Mouse (Mus musculus) heart, adult 2 months (tissue): ENCODE results near the gene Esx1. TPM values are rescaled to one million over a fixed set of nuclear protein-coding genes. Genes with fewer than 3 reads are reported as not detected.

ENCODE experiments used
- DNase-seq, 2 experiments: peaks; one replicate each; pipeline ENCODE4 v3.0.0; 2021
- H3K27ac ChIP-seq: fragments of 200-600 bp; 2 replicates; pipeline ENCODE4 v1.8.1; 2022
- H3K27me3 ChIP-seq: fragments of 200-500 bp; 2 replicates; pipeline ENCODE4 v1.6.1; 2012; ENCODE audit warnings: mild to moderate bottlenecking, low read length, inconsistent platforms, mixed read lengths; ENCODE audit not compliant: control insufficient read depth, insufficient read depth
- H3K36me3 ChIP-seq: fragments of 200-500 bp; 2 replicates; pipeline ENCODE4 v1.6.1; 2012; ENCODE audit warnings: low read length, inconsistent platforms; ENCODE audit not compliant: control insufficient read depth, insufficient read depth
- H3K4me1 ChIP-seq: fragments of 200-500 bp; 2 replicates; pipeline ENCODE4 v1.6.1; 2011; ENCODE audit warnings: low read length; ENCODE audit not compliant: control insufficient read depth, insufficient read depth
- H3K4me3 ChIP-seq: fragments of 200-600 bp; 2 replicates; pipeline ENCODE4 v1.8.1; 2022
- H3K79me2 ChIP-seq: fragments of 200-500 bp; replicated peaks from 2 replicates; pipeline ENCODE4 v1.6.1; 2012; ENCODE audit warnings: mild to moderate bottlenecking, inconsistent platforms, low read length, moderate library complexity, mixed read lengths; ENCODE audit not compliant: control insufficient read depth, insufficient read depth
- H3K9ac ChIP-seq: fragments of 200-500 bp; 2 replicates; pipeline ENCODE4 v1.6.1; 2012; ENCODE audit warnings: low read depth, mild to moderate bottlenecking, control low read depth, inconsistent platforms, low read length, mixed read lengths
- CTCF ChIP-seq: fragments of 200-600 bp; IDR thresholded peaks from 2 replicates; pipeline ENCODE4 v1.8.1; 2022; ENCODE audit warnings: antibody characterized with exemption, mild to moderate bottlenecking, moderate library complexity
- EP300 ChIP-seq: fragments of 200-500 bp; IDR thresholded peaks from 2 replicates; pipeline ENCODE4 v1.6.1; 2011; ENCODE audit warnings: low read depth, low read length, control low read depth; ENCODE audit not compliant: insufficient read depth
- POLR2A ChIP-seq: fragments of 200-500 bp; IDR thresholded peaks from 2 replicates; pipeline ENCODE4 v1.6.1; 2011; ENCODE audit warnings: mild to moderate bottlenecking, low read depth, low read length, control low read depth; ENCODE audit not compliant: insufficient read depth
- WGBS: fragments of 180-500 bp; shearing (Covaris S2); methylation state at CpG from one replicate; pipeline ENCODE4 v1.1.7; 2018; 5-methylcytosine and 5-hydroxymethylcytosine counted together
- intact Hi-C: fragments of 180-260 bp; cut with DNase I; formaldehyde crosslinking; loops from one replicate; pipeline ENCODE4 v1.15.1; 2025
- polyA plus RNA-seq: library from polyadenylated mRNA; depleted of rRNA; stranded (reverse); fragments of >200 nt; gene quantifications from 2 replicates; pipeline ENCODE4 v1.2.3, GENCODE M21; 2012
- total RNA-seq, 2 experiments: library from RNA; stranded (reverse); gene quantifications; 2 replicates each; pipeline ENCODE4 v1.2.3; 2021

Gene Esx1
- total and polyA plus RNA-seq, 3 experiments = not detected

GRCm38 (mm10) chrX:137144674-137145073 is 22.8 kb upstream of the Esx1 start:
- no peaks in the 10 kb centered on the region for H3K79me2 ChIP-seq
- H3K27ac ChIP-seq = no peak overlapping the region
- no peak overlapping the region for H3K4me3 ChIP-seq
- no peak for DNase-seq
- no peaks in the 10 kb centered on the region for H3K27me3 ChIP-seq
- no peaks in the 10 kb centered on the region for H3K4me1 ChIP-seq
- intact Hi-C loops = loop anchor here (5.0 kb wide), 2 partner anchors 402 to 1873 kb away; partner anchors contain the start of gene Morf4l2
- no peak overlapping the region for H3K9ac ChIP-seq
- TF ChIP-seq EP300 = no peak
- peak; percentile 58 for TF ChIP-seq CTCF
- WGBS = 35% methylated on average over 4 of the region's 4 CpGs
- H3K36me3 ChIP-seq = no peaks in the 10 kb centered on the region

- Histone ChIP-seq H3K27ac (no peak overlapping the region), H3K79me2 (no peaks in the 10 kb centered on the region), H3K4me1 (no peaks in the 10 kb centered on the region), H3K9ac (no peak overlapping the region), H3K4me3 (no peak overlapping the region), H3K36me3 (no peaks in the 10 kb centered on the region), H3K27me3 (no peaks in the 10 kb centered on the region)
- intact Hi-C loops = loop anchor here (5.0 kb wide), 2 partner anchors 401 to 1874 kb away; partner anchors contain the start of gene Morf4l2
- TF ChIP-seq POLR2A = no peak
- no peak for TF ChIP-seq EP300
- TF ChIP-seq CTCF = no peak
- 80% methylated on average over 4 of the region's 4 CpGs for WGBS
- no peak for DNase-seq
Measured at GRCm38 (mm10) chrX:137143726-137144125, 21.8 kb upstream of the Esx1 start.

DNA sequence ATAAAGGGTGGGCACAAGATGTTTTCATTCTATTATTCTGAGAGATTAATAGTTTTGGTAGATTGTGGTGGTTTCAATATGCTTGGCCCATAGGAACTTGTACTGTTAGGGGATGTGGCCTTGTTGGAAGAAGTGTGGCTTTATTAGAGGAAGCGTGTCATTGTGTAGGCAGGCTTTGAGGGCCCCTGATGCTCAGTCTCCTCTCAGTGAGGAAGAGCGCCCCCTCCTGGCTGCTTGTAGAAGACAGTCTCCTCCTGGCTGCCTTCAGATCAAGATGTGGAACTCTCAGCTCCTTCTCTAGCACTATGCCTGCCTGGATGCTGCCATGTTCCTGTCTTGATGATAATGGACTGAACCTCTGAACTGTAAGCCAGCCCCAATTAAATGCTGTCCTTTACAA is 20.7 kb upstream of the Esx1 start:
- no peak for DNase-seq
- no peaks in the 10 kb centered on the region for H3K79me2 ChIP-seq
- no peak overlapping the region for H3K27ac ChIP-seq
- intact Hi-C loops = loop anchor here (5.0 kb wide), 2 partner anchors 400 to 1875 kb away; partner anchors contain the start of gene Morf4l2
- H3K4me3 ChIP-seq = no peak overlapping the region
- WGBS = 48% methylated on average over 2 of the region's 2 CpGs
- no peak for TF ChIP-seq POLR2A
- peak; percentile 38 for TF ChIP-seq CTCF
- no peak for TF ChIP-seq EP300
- H3K4me1 ChIP-seq = no peaks in the 10 kb centered on the region
- no peak overlapping the region for H3K9ac ChIP-seq
- no peaks in the 10 kb centered on the region for H3K36me3 ChIP-seq
- no peaks in the 10 kb centered on the region for H3K27me3 ChIP-seq

DNA sequence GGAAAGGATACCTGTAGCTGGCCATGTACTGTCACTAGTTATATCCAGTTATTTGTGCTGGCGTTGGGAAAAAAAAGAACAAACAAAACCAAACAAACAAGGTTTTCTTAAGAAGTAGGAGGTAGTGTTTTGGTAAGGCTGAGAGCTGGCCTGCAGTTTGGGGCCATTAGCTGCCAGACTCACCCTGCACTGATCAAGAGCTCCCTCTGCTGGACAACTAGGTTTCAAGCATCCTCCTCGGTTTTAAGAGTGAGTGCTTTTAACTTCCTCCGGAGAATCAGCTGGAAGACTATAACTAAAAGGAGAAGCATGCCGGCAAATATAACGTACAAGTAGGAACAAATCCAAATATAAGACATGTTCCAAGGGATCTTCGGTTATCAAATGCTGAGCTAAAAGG is 19.8 kb upstream of the Esx1 start:
- TF ChIP-seq EP300 (no peak), POLR2A (no peak), CTCF (peak; percentile 90)
- H3K4me1 ChIP-seq = no peaks in the 10 kb centered on the region
- intact Hi-C loops = loop anchor here (5.0 kb wide), 2 partner anchors 399 to 1876 kb away; partner anchors contain the start of gene Morf4l2
- no peaks in the 10 kb centered on the region for H3K36me3 ChIP-seq
- H3K79me2 ChIP-seq = no peaks in the 10 kb centered on the region
- H3K9ac ChIP-seq = no peak overlapping the region
- WGBS = 16% methylated on average over 6 of the region's 6 CpGs
- DNase-seq = peak in 1 of 2 experiments; percentile 19
- H3K4me3 ChIP-seq = no peak overlapping the region
- no peaks in the 10 kb centered on the region for H3K27me3 ChIP-seq
- no peak overlapping the region for H3K27ac ChIP-seq

GRCm38 (mm10) chrX:137127542-137127941 is 5.7 kb upstream of the Esx1 start:
- no peaks in the 10 kb centered on the region for H3K79me2 ChIP-seq
- no peak for DNase-seq
- TF ChIP-seq CTCF (no peak), POLR2A (no peak), EP300 (no peak)
- no peak overlapping the region for H3K4me3 ChIP-seq
- no peak overlapping the region for H3K27ac ChIP-seq
- 18% methylated on average over 17 of the region's 17 CpGs for WGBS
- H3K4me1 ChIP-seq = no peaks in the 10 kb centered on the region
- no peak overlapping the region for H3K9ac ChIP-seq
- no peaks in the 10 kb centered on the region for H3K27me3 ChIP-seq
- intact Hi-C loops = no loop called here
- no peaks in the 10 kb centered on the region for H3K36me3 ChIP-seq

GRCm38 (mm10) chrX:137119675-137120423 is 2.0 kb downstream of the Esx1 start:
- no peak overlapping the region for H3K9ac ChIP-seq
- peaks cover 8% of the 10 kb centered on the region for H3K27me3 ChIP-seq
- H3K4me1 ChIP-seq = no peaks in the 10 kb centered on the region
- intact Hi-C loops = no loop called here
- TF ChIP-seq POLR2A (no peak), EP300 (no peak), CTCF (no peak)
- no peaks in the 10 kb centered on the region for H3K36me3 ChIP-seq
- no peak for DNase-seq
- H3K27ac ChIP-seq = no peak overlapping the region
- 22% methylated on average over 52 of the region's 52 CpGs for WGBS
- no peak overlapping the region for H3K4me3 ChIP-seq
- no peaks in the 10 kb centered on the region for H3K79me2 ChIP-seq
